Mouse (Mus musculus): ENCODE data around the gene Ndufs5. TPM values are rescaled to one million over a fixed set of nuclear protein-coding genes. Genes with fewer than 3 reads are reported as not detected.

The Ndufs5 gene
- polyA plus RNA-seq, 1 experiment, result 636 TPM

GRCm38 (mm10) chr4:123721761-123722160, 3.8 kb upstream of the Ndufs5 start:
- WGBS, result 41% methylated on average over 4 of the region's 4 CpGs
- DNase-seq, result no peak
- no peak overlapping the region for H3K4me3 ChIP-seq (replicated peaks; ENCODE audit: insufficient read depth, low read depth, low read length)
- TF ChIP-seq POLR2A (IDR thresholded peaks at IDR 0.05; ENCODE audit: borderline replicate concordance, insufficient read depth, low read length) (no peak), CTCF (IDR thresholded peaks at IDR 0.05; ENCODE audit: borderline replicate concordance, insufficient read depth, low read depth, low read length) (no peak)
- H3K27me3 ChIP-seq (ENCODE audit: control insufficient read depth, insufficient read depth, low read length), result no peaks in the 10 kb centered on the region
- H3K27ac ChIP-seq (ENCODE audit: insufficient read depth, low read length), result no peak overlapping the region
- no peaks in the 10 kb centered on the region for H3K4me1 ChIP-seq (ENCODE audit: control insufficient read depth, insufficient read depth, low read length)

- 16% methylated on average over 7 of the region's 7 CpGs for WGBS
- TF ChIP-seq CTCF (IDR thresholded peaks at IDR 0.05; ENCODE audit: borderline replicate concordance, insufficient read depth, low read depth, low read length) (no peak), POLR2A (IDR thresholded peaks at IDR 0.05; ENCODE audit: borderline replicate concordance, insufficient read depth, low read length) (no peak)
- H3K4me1 ChIP-seq (ENCODE audit: control insufficient read depth, insufficient read depth, low read length), result no peaks in the 10 kb centered on the region
- H3K4me3 ChIP-seq (replicated peaks; ENCODE audit: insufficient read depth, low read depth, low read length), result peak overlapping the region; percentile 98
- peak overlapping the region; percentile 72; the same call in 1 of the 2 replicates for H3K27ac ChIP-seq (ENCODE audit: insufficient read depth, low read length)
- no peaks in the 10 kb centered on the region for H3K27me3 ChIP-seq (ENCODE audit: control insufficient read depth, insufficient read depth, low read length)
- no peak for DNase-seq
Measured at GRCm38 (mm10) chr4:123718434-123718780, 405 bp upstream of the Ndufs5 start.

GRCm38 (mm10) chr4:123712431-123712830, 5.6 kb downstream of the Ndufs5 start:
- H3K27ac ChIP-seq (ENCODE audit: insufficient read depth, low read length), result no peak overlapping the region
- H3K4me3 ChIP-seq (replicated peaks; ENCODE audit: insufficient read depth, low read depth, low read length), result no peak overlapping the region
- no peak for TF ChIP-seq CTCF (IDR thresholded peaks at IDR 0.05; ENCODE audit: borderline replicate concordance, insufficient read depth, low read depth, low read length)
- no peak for TF ChIP-seq POLR2A (IDR thresholded peaks at IDR 0.05; ENCODE audit: borderline replicate concordance, insufficient read depth, low read length)
- 82% methylated on average over 3 of the region's 3 CpGs for WGBS
- H3K27me3 ChIP-seq (ENCODE audit: control insufficient read depth, insufficient read depth, low read length), result no peaks in the 10 kb centered on the region
- no peaks in the 10 kb centered on the region for H3K4me1 ChIP-seq (ENCODE audit: control insufficient read depth, insufficient read depth, low read length)
- no peak for DNase-seq

- WGBS, result 87% methylated on average over 5 of the region's 5 CpGs
- Histone ChIP-seq H3K27me3 (ENCODE audit: control insufficient read depth, insufficient read depth, low read length) (no peaks in the 10 kb centered on the region), H3K4me1 (ENCODE audit: control insufficient read depth, insufficient read depth, low read length) (no peaks in the 10 kb centered on the region), H3K27ac (ENCODE audit: insufficient read depth, low read length) (no peak overlapping the region), H3K4me3 (replicated peaks; ENCODE audit: insufficient read depth, low read depth, low read length) (no peak overlapping the region)
- no peak for DNase-seq
- TF ChIP-seq POLR2A (IDR thresholded peaks at IDR 0.05; ENCODE audit: borderline replicate concordance, insufficient read depth, low read length) (no peak), CTCF (IDR thresholded peaks at IDR 0.05; ENCODE audit: borderline replicate concordance, insufficient read depth, low read depth, low read length) (no peak)
Measured at GRCm38 (mm10) chr4:123707340-123707739, 10.7 kb downstream of the Ndufs5 start.

GRCm38 (mm10) chr4:123705340-123705739, 12.7 kb downstream of the Ndufs5 start:
- TF ChIP-seq POLR2A (IDR thresholded peaks at IDR 0.05; ENCODE audit: borderline replicate concordance, insufficient read depth, low read length) (no peak), CTCF (IDR thresholded peaks at IDR 0.05; ENCODE audit: borderline replicate concordance, insufficient read depth, low read depth, low read length) (no peak)
- H3K27ac ChIP-seq (ENCODE audit: insufficient read depth, low read length), result no peak overlapping the region
- H3K4me1 ChIP-seq (ENCODE audit: control insufficient read depth, insufficient read depth, low read length), result no peaks in the 10 kb centered on the region
- H3K27me3 ChIP-seq (ENCODE audit: control insufficient read depth, insufficient read depth, low read length), result no peaks in the 10 kb centered on the region
- H3K4me3 ChIP-seq (replicated peaks; ENCODE audit: insufficient read depth, low read depth, low read length), result no peak overlapping the region
- no peak for DNase-seq
- 89% methylated on average over 2 of the region's 2 CpGs for WGBS

GRCm38 (mm10) chr4:123693384-123693783, 24.6 kb downstream of the Ndufs5 start:
- TF ChIP-seq POLR2A (IDR thresholded peaks at IDR 0.05; ENCODE audit: borderline replicate concordance, insufficient read depth, low read length) (no peak), CTCF (IDR thresholded peaks at IDR 0.05; ENCODE audit: borderline replicate concordance, insufficient read depth, low read depth, low read length) (no peak)
- H3K4me3 ChIP-seq (replicated peaks; ENCODE audit: insufficient read depth, low read depth, low read length), result no peak overlapping the region
- DNase-seq, result no peak
- H3K4me1 ChIP-seq (ENCODE audit: control insufficient read depth, insufficient read depth, low read length), result no peaks in the 10 kb centered on the region
- H3K27ac ChIP-seq (ENCODE audit: insufficient read depth, low read length), result no peak overlapping the region
- 84% methylated on average over 12 of the region's 12 CpGs for WGBS
- H3K27me3 ChIP-seq (ENCODE audit: control insufficient read depth, insufficient read depth, low read length), result no peaks in the 10 kb centered on the region

- H3K4me3 ChIP-seq (replicated peaks; ENCODE audit: insufficient read depth, low read depth, low read length), result no peak overlapping the region
- TF ChIP-seq POLR2A (IDR thresholded peaks at IDR 0.05; ENCODE audit: borderline replicate concordance, insufficient read depth, low read length), result no peak
- TF ChIP-seq CTCF (IDR thresholded peaks at IDR 0.05; ENCODE audit: borderline replicate concordance, insufficient read depth, low read depth, low read length), result no peak
- H3K4me1 ChIP-seq (ENCODE audit: control insufficient read depth, insufficient read depth, low read length), result no peaks in the 10 kb centered on the region
- DNase-seq, result no peak
- no peak overlapping the region for H3K27ac ChIP-seq (ENCODE audit: insufficient read depth, low read length)
- WGBS, result 91% methylated on average over 3 of the region's 3 CpGs
- no peaks in the 10 kb centered on the region for H3K27me3 ChIP-seq (ENCODE audit: control insufficient read depth, insufficient read depth, low read length)
Measured at GRCm38 (mm10) chr4:123692071-123692470, 25.9 kb downstream of the Ndufs5 start.

GRCm38 (mm10) chr4:123690311-123690710, 27.7 kb downstream of the Ndufs5 start:
- WGBS, result 74% methylated on average over 10 of the region's 10 CpGs
- no peak overlapping the region for H3K27ac ChIP-seq (ENCODE audit: insufficient read depth, low read length)
- no peaks in the 10 kb centered on the region for H3K27me3 ChIP-seq (ENCODE audit: control insufficient read depth, insufficient read depth, low read length)
- H3K4me3 ChIP-seq (replicated peaks; ENCODE audit: insufficient read depth, low read depth, low read length), result no peak overlapping the region
- DNase-seq, result no peak
- H3K4me1 ChIP-seq (ENCODE audit: control insufficient read depth, insufficient read depth, low read length), result peaks cover 1% of the 10 kb centered on the region; the same call in 1 of the 2 replicates
- TF ChIP-seq CTCF (IDR thresholded peaks at IDR 0.05; ENCODE audit: borderline replicate concordance, insufficient read depth, low read depth, low read length) (no peak), POLR2A (IDR thresholded peaks at IDR 0.05; ENCODE audit: borderline replicate concordance, insufficient read depth, low read length) (no peak)

Measured in cerebellum, adult 2 months (tissue).